Mouse (Mus musculus) heart, embryonic 13.5 days (tissue): ENCODE results near the gene Trabd2b. TPM values are rescaled to one million over a fixed set of nuclear protein-coding genes. Genes with fewer than 3 reads are reported as not detected.

Source experiments
- ATAC-seq: fragments of 200-750 bp; cut with Nextera tagmentation; 2 replicates; pipeline ENCODE4 v1.8.0; 2017; ENCODE audit warnings: moderate TSS enrichment; ENCODE audit not compliant: insufficient number of reproducible peaks, low FRiP score, low TSS enrichment; ENCODE audit errors: extremely low read depth
- H3K27ac ChIP-seq: fragments of 300-500 bp; sonication (generic); replicated peaks from 2 replicates; pipeline ENCODE4 v1.5.1; 2015; ENCODE audit warnings: moderate library complexity, mild to moderate bottlenecking, inconsistent platforms
- H3K27me3 ChIP-seq: fragments of 300-500 bp; sonication (generic); replicated peaks from 2 replicates; pipeline ENCODE4 v1.6.1; 2015; ENCODE audit warnings: mild to moderate bottlenecking, inconsistent platforms
- H3K36me3 ChIP-seq: fragments of 300-500 bp; sonication (generic); 2 replicates; pipeline ENCODE4 v1.6.1; 2015; ENCODE audit warnings: mild to moderate bottlenecking, inconsistent platforms
- H3K4me1 ChIP-seq: fragments of 300-500 bp; sonication (generic); 2 replicates; pipeline ENCODE4 v1.6.1; 2015; ENCODE audit warnings: inconsistent platforms
- H3K4me2 ChIP-seq: fragments of 300-500 bp; sonication (generic); 2 replicates; pipeline ENCODE4 v1.6.1; 2015; ENCODE audit warnings: inconsistent platforms, mild to moderate bottlenecking, moderate library complexity
- H3K4me3 ChIP-seq: fragments of 300-500 bp; sonication (generic); 2 replicates; pipeline ENCODE4 v1.5.1; 2015; ENCODE audit warnings: moderate library complexity, mild to moderate bottlenecking, inconsistent platforms
- H3K9ac ChIP-seq: fragments of 300-500 bp; sonication (generic); 2 replicates; pipeline ENCODE4 v1.6.1; 2015; ENCODE audit warnings: inconsistent platforms, mild to moderate bottlenecking, moderate library complexity
- H3K9me3 ChIP-seq: fragments of 300-500 bp; sonication (generic); 2 replicates; pipeline ENCODE4 v1.6.1; 2016; ENCODE audit warnings: inconsistent platforms
- WGBS: fragments of 180-500 bp; shearing (Covaris S2); methylation state at CpG from one replicate; pipeline ENCODE4 v1.1.7; 2015; ENCODE audit warnings: mixed read lengths; 5-methylcytosine and 5-hydroxymethylcytosine counted together
- polyA plus RNA-seq: library from polyadenylated mRNA; unstranded; fragments of >200 nt; fragmentation: Nextera tagmentation; extraction: Ambion mirVana; gene quantifications from 2 replicates; pipeline ENCODE4 v1.2.1, GENCODE M21; 2015

Gene Trabd2b
- polyA plus RNA-seq, 1 experiment from 2014 or later = 1.7 TPM

DNA sequence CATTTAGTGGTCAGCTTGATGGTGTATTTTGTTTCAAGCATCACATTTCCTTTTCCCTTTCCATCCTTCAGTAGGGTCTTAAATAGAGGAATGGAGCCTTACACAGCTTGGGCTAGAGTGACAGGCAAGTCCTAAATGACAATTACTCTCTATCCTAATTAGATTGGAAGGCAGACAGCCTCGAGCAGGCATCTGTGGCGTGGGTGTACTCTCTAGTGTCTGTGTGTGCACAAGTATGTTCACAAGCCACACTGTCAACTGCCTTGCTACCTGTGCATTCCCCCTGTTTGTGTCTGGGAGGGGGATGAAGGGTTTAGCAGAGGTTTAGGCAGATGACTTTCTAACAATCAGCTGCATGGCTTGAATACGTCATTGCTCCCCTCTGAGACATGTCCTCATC is 6.7 kb upstream of the Trabd2b start:
- no peaks in the 10 kb centered on the region for H3K9me3 ChIP-seq
- no peak overlapping the region for H3K9ac ChIP-seq
- WGBS = 72% methylated on average over 3 of the region's 3 CpGs
- no peak overlapping the region for H3K4me2 ChIP-seq
- no peak overlapping the region for H3K27ac ChIP-seq
- ATAC-seq = no peak
- H3K4me1 ChIP-seq = no peaks in the 10 kb centered on the region
- peaks cover 94% of the 10 kb centered on the region for H3K27me3 ChIP-seq
- H3K36me3 ChIP-seq = no peaks in the 10 kb centered on the region
- no peak overlapping the region for H3K4me3 ChIP-seq

DNA sequence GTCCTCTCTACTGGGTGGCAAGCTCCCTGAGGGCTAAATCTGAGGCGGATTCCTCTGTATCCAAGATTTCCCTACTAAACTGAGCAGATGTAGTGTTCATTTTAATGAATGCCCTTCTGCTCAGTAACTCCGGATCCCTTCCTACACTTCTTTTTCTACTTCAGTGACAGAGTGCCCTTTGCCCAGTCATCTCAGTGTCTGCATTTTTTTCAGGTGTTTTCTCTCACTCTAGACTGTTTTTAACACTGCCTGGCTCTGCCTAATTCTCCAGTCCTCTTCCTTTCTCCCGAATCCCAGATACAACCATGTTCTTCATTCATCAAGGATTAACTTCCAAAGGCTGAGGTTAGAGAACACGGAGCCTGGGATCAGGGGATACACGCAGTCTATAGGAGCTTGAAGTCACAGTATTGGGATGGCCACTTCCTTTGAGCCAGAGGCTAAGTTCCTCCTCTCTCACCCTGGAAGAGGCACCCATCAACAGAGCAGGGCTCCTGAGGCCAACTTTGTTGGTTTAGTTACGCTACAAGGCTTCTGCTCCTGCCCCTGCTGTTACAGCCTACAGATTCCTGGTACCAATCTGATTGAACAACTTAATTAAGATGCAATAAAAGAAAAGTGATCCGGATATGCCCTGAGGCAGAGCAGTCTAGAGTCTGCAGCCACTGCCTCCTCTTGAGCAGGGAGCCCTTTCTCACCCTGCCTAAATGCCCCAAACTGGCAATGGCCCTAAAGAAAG is 4.4 kb upstream of the Trabd2b start:
- Histone ChIP-seq H3K36me3 (no peaks in the 10 kb centered on the region), H3K9me3 (no peaks in the 10 kb centered on the region), H3K4me3 (no peak overlapping the region), H3K4me1 (no peaks in the 10 kb centered on the region), H3K9ac (no peak overlapping the region), H3K27ac (no peak overlapping the region), H3K4me2 (no peak overlapping the region), H3K27me3 (peaks cover 87% of the 10 kb centered on the region)
- WGBS = 54% methylated on average over 7 of the region's 7 CpGs
- ATAC-seq = no peak

GRCm38 (mm10) chr4:114405682-114406354 is 706 bp upstream of the Trabd2b start:
- Histone ChIP-seq H3K4me3 (peak overlapping the region; percentile 77), H3K4me2 (peak overlapping the region; percentile 98), H3K4me1 (peaks cover 19% of the 10 kb centered on the region), H3K27me3 (peaks cover 89% of the 10 kb centered on the region), H3K9ac (peak overlapping the region; percentile 88), H3K9me3 (no peaks in the 10 kb centered on the region), H3K27ac (peak overlapping the region; percentile 86), H3K36me3 (no peaks in the 10 kb centered on the region)
- under 1% methylated on average over 44 of the region's 74 CpGs for WGBS
- ATAC-seq = peak; percentile 70; the same call in 1 of the 2 replicates

GRCm38 (mm10) chr4:114407516-114407915 is 992 bp downstream of the Trabd2b start:
- whole genome bisulfite sequencing = 50% methylated on average over 3 of the region's 3 CpGs
- no peak overlapping the region for H3K27ac ChIP-seq
- peak overlapping the region; percentile 98 for H3K4me2 ChIP-seq
- peaks cover 32% of the 10 kb centered on the region for H3K4me1 ChIP-seq
- no peaks in the 10 kb centered on the region for H3K9me3 ChIP-seq
- no peak for ATAC-seq
- H3K9ac ChIP-seq = no peak overlapping the region
- no peaks in the 10 kb centered on the region for H3K36me3 ChIP-seq
- H3K4me3 ChIP-seq = peak overlapping the region; percentile 77
- peaks cover 89% of the 10 kb centered on the region for H3K27me3 ChIP-seq

DNA sequence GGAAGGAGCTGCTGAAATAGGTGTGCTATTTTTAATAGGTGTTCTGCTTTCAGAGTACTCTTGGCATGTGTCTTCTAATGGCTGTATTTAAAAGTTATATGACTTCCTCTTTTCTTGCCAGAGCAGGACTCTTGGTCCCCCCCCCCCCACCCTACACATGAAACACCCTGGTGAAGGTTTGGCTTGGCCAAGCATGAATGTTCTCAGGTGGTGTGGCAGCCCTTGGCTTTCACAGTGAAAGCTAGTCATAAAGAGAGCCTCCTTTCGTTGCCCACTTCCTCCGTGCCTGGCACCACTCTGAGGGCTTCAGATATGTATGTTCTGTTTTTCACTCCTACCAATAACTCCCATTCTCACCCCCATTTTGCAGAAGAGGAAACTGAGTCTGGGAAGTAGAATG is 1.8 kb downstream of the Trabd2b start:
- Histone ChIP-seq H3K27ac (no peak overlapping the region), H3K4me3 (peak overlapping the region; percentile 2; the same call in 1 of the 2 replicates), H3K9me3 (no peaks in the 10 kb centered on the region), H3K9ac (no peak overlapping the region), H3K4me2 (peak overlapping the region; percentile 98), H3K27me3 (peaks cover 88% of the 10 kb centered on the region), H3K36me3 (no peaks in the 10 kb centered on the region), H3K4me1 (peaks cover 32% of the 10 kb centered on the region)
- 80% methylated on average over 2 of the region's 2 CpGs for WGBS
- no peak for ATAC-seq

DNA sequence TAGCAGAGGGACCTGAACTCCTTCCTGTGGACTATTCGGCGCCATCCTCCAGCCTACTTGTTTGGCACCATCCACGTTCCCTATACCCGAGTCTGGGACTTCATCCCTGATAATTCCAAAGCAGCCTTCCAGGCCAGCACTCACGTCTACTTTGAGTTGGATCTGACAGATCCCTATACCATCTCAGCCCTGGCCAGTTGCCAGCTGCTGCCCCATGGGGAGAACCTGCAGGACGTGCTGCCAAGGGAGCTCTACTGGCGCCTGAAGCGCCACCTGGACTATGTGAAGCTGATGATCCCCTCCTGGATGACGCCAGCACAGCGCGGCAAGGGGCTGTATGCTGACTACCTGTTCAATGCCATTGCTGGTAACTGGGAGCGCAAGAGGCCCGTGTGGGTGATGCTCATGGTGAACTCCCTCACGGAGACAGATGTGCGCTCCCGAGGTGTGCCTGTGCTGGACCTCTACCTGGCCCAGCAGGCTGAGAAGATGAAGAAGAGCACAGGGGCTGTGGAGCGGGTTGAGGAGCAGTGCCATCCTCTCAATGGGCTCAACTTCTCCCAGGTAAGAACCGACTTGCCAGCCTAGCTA is 2.5 kb downstream of the Trabd2b start:
- ATAC-seq = no peak
- no peak overlapping the region for H3K27ac ChIP-seq
- peak overlapping the region; percentile 4; the same call in 1 of the 2 replicates for H3K4me3 ChIP-seq
- H3K9ac ChIP-seq = no peak overlapping the region
- peaks cover 32% of the 10 kb centered on the region for H3K4me1 ChIP-seq
- no peaks in the 10 kb centered on the region for H3K9me3 ChIP-seq
- peak overlapping the region; percentile 56 for H3K4me2 ChIP-seq
- peaks cover 86% of the 10 kb centered on the region for H3K27me3 ChIP-seq
- H3K36me3 ChIP-seq = no peaks in the 10 kb centered on the region
- WGBS = 74% methylated on average over 18 of the region's 18 CpGs

DNA sequence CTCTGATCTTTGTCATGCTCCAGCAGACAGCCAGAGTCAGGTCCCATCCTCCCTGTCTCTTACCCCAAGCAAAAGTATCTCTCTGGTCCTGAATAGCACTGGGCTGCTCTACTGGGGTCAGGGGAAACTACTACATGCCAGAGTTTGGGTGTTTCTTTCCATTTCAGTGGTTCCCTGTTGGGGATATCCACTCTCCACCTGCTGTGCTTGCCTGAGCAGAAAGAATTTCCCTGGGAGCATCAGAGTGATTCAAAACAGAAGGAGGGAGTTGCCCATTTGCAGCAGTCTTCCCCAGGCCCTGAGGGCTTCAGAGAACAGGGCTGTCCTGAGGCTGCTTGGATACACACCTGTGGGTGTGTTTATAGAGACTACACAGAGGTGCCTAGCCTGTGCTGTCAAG is 3.0 kb downstream of the Trabd2b start:
- 0 out of 2 replicates have a peak overlapping the region, but pooled peaks have one; percentile 24 for H3K9ac ChIP-seq
- H3K4me2 ChIP-seq = peak overlapping the region; percentile 56
- H3K4me1 ChIP-seq = peaks cover 32% of the 10 kb centered on the region
- 0 out of 2 replicates have a peak overlapping the region, but pooled peaks have one; percentile 4 for H3K4me3 ChIP-seq
- H3K27ac ChIP-seq = no peak overlapping the region
- no peaks in the 10 kb centered on the region for H3K9me3 ChIP-seq
- H3K36me3 ChIP-seq = no peaks in the 10 kb centered on the region
- ATAC-seq = no peak
- peaks cover 86% of the 10 kb centered on the region for H3K27me3 ChIP-seq

DNA sequence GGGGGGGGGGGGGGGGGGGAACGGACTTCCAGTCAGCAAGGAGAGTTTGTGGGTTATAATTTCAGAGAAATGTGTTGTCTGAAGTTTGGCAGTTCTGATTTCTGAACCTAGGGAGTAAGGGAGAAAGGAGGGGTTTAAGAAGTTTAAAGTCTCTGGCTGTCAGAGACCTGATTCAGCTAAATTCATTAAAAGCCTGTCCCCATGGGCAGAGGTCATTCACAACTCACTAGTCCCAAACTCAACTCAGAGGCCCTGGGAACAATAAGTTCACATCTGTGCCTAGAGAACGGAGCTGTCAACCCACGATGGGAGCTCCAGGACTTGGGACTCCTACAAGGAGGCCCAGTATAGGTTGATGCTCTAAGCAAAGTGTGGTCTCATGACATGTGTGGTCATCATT is 3.5 kb downstream of the Trabd2b start:
- peak overlapping the region; percentile 62 for H3K9ac ChIP-seq
- no peak for ATAC-seq
- peaks cover 32% of the 10 kb centered on the region for H3K4me1 ChIP-seq
- H3K9me3 ChIP-seq = no peaks in the 10 kb centered on the region
- no peaks in the 10 kb centered on the region for H3K36me3 ChIP-seq
- H3K27me3 ChIP-seq = peaks cover 88% of the 10 kb centered on the region
- peak overlapping the region; percentile 4 for H3K4me3 ChIP-seq
- H3K27ac ChIP-seq = peak overlapping the region; percentile 25; the same call in 1 of the 2 replicates
- peak overlapping the region; percentile 56 for H3K4me2 ChIP-seq
- WGBS = 49% methylated on average over 2 of the region's 3 CpGs

- peak overlapping the region; percentile 4 for H3K4me3 ChIP-seq
- ATAC-seq = no peak
- H3K9me3 ChIP-seq = no peaks in the 10 kb centered on the region
- peak overlapping the region; percentile 25; the same call in 1 of the 2 replicates for H3K27ac ChIP-seq
- peak overlapping the region; percentile 56 for H3K4me2 ChIP-seq
- H3K4me1 ChIP-seq = peaks cover 32% of the 10 kb centered on the region
- H3K36me3 ChIP-seq = no peaks in the 10 kb centered on the region
- 25% methylated on average over 11 of the region's 11 CpGs for WGBS
- peaks cover 90% of the 10 kb centered on the region for H3K27me3 ChIP-seq
- H3K9ac ChIP-seq = peak overlapping the region; percentile 62
Measured at GRCm38 (mm10) chr4:114410443-114410842, 3.9 kb downstream of the Trabd2b start.

DNA sequence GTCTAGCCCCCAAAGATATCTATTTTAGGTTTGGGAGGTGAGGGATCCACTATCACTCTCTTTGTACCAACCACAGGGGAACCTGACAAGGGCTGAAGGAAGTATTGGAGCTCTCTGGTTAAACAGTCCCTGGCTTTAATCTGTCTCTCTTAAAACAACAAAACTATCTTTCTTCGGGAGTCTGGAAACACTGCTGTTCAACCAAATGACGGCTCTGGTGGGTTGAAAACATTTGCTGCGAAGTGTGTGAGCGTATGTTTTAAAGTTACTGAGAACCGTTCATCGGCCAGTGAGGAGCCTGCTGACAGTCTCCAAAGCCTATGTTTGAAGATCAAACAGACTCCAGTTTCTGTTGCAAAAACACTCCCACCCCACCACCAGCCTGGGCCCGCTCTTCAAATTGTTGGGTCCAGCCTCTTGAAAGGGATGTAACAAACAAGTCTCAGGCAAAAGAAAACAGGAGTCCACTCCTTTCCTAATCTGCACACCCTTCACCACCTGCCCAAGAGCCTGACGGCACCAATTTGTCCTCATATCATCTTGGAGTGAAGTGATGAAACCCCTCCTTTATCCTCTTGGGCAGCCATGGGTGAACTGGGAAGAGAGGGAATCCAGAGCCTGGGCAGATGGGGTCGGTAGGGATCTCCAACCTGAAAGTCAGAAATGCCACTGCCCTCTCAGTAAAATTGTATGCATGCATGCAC is 4.6 kb downstream of the Trabd2b start:
- WGBS = 16% methylated on average over 9 of the region's 9 CpGs
- H3K4me3 ChIP-seq = peak overlapping the region; percentile 4
- H3K4me1 ChIP-seq = peaks cover 39% of the 10 kb centered on the region
- peak overlapping the region; percentile 62 for H3K9ac ChIP-seq
- peak overlapping the region; percentile 56 for H3K4me2 ChIP-seq
- peaks cover 95% of the 10 kb centered on the region for H3K27me3 ChIP-seq
- ATAC-seq = no peak
- H3K36me3 ChIP-seq = no peaks in the 10 kb centered on the region
- H3K27ac ChIP-seq = peak overlapping the region; percentile 25
- no peaks in the 10 kb centered on the region for H3K9me3 ChIP-seq

DNA sequence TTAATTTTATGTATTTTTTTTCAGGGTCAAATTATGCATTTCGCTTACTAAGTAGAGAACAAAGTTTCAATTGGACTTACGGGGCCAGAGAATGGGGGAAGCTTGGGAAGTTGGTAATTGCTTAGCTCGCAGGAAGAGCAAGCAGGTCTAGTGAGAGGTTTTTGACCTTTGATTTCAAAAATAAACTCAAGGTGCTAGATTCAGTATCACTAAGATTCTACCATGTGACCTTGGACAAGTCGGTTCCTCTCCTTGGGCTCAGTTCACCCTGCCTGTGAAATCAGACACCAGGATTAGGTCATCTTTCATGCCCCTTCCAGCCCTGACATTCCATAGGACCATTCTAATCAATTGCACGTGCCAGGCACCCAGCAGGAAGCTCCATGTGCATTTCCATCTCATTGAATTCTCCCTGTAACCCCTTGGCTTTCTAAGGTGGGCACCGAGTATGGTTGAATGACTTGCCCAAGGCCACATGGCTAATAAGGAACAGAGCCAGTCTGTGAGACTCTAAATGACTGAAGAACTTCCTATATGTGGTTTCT is 5.4 kb downstream of the Trabd2b start:
- H3K9ac ChIP-seq = no peak overlapping the region
- WGBS = 48% methylated on average over 6 of the region's 6 CpGs
- ATAC-seq = no peak
- peaks cover 47% of the 10 kb centered on the region for H3K4me1 ChIP-seq
- no peak overlapping the region for H3K4me3 ChIP-seq
- H3K36me3 ChIP-seq = no peaks in the 10 kb centered on the region
- peaks cover 94% of the 10 kb centered on the region for H3K27me3 ChIP-seq
- H3K9me3 ChIP-seq = no peaks in the 10 kb centered on the region
- H3K27ac ChIP-seq = no peak overlapping the region
- H3K4me2 ChIP-seq = no peak overlapping the region
